Mouse (Mus musculus) left cerebral cortex, adult 18-20 months (tissue): ENCODE measurements around the gene Cd8a. TPM values are rescaled to one million over a fixed set of nuclear protein-coding genes. Genes with fewer than 3 reads are reported as not detected.
"Not testable (repeated sequence)": the region's sequence is repeated elsewhere in the genome, so short reads cannot be mapped to it uniquely, and the experiment has no call there.

Source experiments
- DNase-seq, 2 experiments: peaks; one replicate each; pipeline ENCODE4 v3.0.0; 2021 to 2022; ENCODE audit warnings: low spot score in 2 of 2, mixed read lengths in 1 of 2
- long read RNA-seq, 2 experiments: library from polyadenylated mRNA; stranded (forward); transcript quantifications; one replicate each; pipeline ENCODE4 v2.0.0; 2021
- total RNA-seq, 2 experiments: library from RNA; stranded (reverse); gene quantifications; 2 replicates each; pipeline ENCODE4 v1.2.3; 2021

The Cd8a gene
- not detected for total RNA-seq
- long read RNA-seq, experiment 1 = 0 reads
- long read RNA-seq, experiment 2 = 0 reads

DNA sequence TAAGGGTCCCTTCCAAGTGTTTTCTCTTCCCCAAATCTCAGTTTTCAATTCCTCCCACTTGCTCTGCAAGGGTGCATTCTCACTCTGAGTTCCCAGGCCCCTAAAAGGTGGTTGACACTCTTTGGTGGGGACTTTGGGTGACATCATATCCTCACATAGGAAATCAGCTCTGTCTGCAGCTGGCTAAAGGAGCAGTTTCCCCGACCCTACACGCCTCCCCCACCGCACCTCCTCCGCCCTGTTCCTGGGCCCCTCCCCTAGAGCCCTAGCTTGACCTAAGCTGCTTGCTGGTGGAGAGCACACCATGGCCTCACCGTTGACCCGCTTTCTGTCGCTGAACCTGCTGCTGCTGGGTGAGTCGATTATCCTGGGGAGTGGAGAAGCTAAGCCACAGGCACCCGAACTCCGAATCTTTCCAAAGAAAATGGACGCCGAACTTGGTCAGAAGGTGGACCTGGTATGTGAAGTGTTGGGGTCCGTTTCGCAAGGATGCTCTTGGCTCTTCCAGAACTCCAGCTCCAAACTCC is at the start of gene Cd8a:
Gene Cd8a (plus strand): TSS at position 179 of the 527 bp plus-strand sequence.
- DNase-seq = no peak

DNA sequence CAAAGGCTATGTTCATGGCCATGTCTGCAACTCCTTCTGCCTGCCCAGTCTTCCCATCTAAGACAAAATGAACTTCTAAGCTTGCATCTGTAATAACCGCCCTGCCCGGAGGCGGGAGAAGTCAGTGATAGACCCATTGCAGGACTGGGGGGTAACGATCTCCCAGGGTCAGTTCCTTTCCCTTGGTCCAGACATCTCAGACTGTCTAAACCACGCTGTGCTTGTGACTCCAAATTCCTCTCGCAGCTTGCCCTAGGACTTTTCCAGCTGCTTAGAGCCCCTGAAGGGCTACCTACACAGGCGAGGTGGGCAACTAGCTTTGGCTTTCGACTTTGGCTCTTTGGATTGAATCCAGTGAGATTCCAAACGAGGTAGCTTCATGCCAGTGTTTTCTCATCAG is 48.4 kb upstream of the Cd8a start:
- DNase-seq = no peak

DNA sequence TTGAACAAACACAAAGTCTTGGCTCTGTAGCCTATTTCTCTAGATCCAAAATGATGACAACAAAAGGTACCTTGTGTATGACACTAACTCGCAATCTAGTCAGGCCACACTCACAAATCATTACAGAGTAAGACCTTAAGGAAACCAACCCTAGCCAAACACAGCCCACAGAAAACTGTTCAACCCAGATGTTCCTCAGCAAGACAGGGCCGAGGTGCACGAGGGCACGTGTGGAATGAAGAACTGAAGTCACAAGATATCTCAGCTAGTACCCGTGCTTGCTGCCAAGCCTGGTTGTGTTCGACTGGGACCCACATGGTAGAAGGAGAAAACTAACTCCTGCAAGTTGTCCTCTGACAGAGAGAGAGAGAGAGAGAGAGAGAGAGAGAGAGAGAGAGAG is 43.3 kb upstream of the Cd8a start:
- DNase-seq = no peak

DNA sequence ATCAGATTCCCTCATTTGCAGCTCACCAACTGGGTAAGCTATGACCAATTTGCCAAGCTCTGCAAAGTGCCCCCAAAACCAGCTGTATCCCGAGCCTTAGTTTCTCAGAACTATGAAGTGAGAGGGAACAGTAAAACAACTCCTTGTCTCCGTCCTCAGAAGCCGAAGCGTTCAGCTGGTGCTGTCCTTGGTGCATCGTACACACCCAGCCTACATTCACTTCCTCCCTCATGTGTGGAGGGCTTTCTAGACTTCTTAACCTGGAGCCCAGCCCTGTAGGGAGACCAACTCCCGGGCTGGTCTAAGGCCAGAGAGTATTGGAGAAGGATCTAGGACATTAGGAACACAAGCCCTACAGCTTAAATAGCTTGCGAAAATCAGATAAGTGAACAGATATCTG is 42.7 kb upstream of the Cd8a start:
- DNase-seq = no peak

DNA sequence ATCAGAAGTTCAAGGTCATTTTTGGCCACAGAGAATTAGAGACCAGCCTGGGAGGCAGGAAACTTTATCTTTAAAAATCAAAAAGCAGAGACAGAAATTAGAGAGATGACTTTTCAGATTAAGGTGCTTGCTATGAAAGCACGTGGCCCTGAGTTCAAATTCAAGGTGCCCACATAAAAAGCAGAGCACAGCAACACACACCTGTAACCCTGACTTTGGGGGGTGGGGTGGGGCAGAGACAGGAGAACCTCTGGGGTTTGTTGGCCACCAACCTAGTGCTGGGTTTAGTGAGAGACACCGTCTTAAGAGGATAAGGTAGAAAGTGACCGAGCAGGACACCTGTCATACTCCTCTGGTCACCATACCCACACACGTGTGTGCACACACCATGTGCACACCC is 41.7 kb upstream of the Cd8a start:
- not testable (repeated sequence) for DNase-seq

DNA sequence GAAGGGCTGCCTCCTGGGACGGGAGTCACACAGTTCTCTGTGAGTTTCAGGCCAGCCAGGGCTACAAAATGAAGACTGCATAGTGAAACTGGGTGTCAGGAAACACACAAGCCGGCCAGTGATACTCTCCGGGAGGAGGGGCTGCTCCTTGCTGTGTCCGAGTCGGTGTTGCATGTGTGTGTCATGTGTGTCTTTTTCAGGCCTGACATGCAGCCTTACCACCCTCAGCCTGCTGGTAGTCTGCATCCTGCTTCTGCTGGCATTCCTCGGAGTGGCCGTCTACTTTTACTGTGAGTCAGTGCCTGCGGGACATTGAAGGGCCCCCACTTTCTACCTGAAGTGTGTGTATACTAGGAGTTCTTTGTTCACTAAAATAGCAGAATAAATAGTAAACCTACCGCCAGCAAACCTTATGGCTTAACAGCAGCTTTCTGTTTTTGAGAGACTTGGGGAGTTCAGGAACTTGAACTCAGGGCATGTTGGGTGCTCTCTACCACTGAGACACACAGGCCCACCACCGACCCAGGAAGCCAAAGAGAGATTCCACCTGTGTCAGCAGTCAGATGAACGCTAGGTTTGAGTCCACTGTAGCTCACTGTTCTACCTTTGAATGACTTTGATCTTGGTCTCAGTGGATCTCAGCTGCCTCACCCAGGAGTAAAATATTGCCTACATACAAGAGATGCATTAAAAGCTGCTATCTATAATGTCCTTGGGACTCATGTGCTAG is 40.8 kb upstream of the Cd8a start:
- DNase-seq = no peak

DNA sequence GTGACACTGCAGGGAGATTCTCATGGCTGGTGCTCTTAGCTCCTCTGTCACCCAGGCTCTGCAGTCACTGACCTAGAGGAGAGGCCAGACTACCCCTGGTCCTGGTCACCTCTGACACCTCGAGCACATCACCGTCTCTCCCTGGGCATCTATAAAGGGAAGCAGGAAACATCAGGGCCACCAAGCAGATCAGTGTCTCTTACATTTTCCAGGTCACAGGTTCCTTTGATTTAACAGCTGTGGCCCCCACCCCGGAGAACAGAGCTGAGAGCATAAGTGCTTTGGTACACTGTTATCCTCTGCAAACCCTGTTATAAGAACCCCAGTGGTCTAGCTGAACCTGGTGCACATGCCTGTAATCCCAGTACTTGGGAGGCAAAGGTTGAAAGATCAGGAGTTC is 40.2 kb upstream of the Cd8a start:
- DNase-seq = no peak

DNA sequence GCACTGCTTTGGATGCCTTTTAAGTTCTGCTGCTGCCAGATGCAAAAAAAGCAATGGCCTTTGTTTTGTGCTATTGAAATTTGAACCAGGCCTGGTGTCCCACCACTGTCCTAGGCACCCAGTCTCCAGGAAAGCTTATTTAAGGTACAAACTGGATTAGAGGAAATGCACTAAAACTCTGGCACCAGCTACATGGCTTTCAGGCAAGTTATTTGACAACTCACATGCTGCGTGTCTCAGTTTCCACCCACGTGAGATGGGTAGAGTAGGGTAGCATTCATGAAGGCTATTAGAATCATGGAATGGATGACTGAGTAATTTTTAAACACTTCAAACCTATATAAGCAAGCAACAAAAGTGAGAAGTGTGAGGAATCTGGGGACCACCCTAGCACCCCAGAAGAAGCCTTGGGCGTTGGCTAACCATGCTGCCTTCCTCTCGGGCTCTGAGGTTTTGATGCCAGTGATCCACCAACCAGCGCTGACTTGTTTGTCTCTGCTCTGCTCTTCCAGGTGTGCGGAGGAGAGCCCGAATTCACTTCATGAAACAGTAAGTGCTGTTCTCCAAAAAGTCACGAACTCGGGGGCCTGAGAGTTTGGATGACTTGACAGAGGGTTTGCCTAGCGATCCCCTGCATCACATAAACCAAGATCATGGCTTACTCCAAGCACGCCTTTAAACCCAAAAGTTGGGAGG is 39.5 kb upstream of the Cd8a start:
- no peak for DNase-seq

DNA sequence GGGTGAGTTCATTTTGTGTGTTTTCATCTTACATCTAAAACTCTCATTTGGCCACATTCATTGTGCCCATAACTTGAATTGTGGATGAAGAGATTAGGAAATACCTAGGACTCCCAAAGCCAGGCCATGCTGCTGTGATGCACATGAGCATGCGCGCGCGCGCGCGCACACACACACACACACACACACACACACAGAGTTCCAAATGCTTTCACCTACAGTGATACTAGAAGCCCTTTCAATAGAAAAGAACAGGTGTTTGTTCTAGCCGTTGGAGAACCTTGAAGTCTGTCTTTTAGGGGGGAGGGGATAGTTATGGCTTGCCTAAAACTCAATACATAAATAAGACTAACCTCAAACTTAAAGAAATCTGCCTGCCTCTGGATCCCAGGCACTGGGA is 35.6 kb upstream of the Cd8a start:
- no peak for DNase-seq

DNA sequence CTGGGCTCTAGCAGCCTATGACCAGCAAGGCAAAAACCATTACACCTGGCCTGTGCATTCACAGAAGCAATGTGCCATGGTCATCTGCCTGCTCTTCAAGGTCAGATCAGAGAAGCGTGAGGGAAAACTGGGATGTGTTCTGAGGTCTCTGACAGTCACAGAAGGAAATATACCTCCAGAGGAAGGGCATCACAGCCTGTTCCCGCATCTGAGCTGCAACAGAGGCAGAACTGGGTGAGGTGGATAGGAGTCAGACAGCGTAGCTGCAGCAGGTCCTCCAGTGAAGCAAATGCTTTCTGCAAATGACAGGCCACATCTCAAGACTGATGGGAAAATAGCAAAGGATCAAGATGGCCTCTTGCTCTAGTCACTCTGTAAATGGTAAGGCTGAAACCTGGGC is 34.3 kb upstream of the Cd8a start:
- DNase-seq = no peak

DNA sequence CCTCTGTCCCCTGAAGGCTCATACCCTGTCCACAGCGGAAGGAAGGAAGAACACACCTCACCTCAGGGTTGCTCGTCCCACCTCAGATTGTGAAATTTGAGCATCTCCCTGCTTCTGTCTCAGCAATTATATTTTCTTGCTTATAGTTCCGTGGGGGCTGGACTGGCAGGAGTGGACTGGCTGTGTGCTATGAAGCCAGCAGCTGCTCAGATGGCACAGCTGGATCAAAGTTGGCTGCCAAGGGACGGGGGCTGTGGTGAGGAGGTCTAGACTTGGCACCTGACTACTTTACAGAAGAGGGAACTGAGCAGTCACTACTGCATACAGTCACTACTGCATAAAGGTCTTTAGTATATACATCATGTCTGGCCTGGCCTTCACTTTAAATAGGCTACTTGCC is 33.9 kb upstream of the Cd8a start:
- no peak for DNase-seq

DNA sequence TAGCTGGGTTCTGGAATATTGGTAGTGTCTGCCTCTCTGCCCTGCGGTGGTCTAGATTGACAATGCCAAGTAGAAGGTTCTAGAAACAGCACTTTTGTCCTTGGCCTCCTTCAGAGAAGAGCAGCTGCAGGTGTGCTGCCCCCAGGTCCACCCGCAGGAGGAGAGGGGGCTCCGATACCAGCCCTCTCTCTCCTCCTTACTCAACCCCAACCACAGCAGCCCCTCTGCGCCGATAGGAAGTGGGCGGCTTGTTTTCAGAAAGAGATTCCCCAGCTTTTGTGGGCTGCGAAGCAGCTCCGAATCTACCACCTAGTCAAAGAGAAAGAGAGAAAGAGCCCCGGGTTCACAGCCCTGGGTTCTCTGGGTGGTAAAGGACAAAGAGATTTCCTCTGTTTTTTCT is 32.0 kb upstream of the Cd8a start:
- DNase-seq = no peak

DNA sequence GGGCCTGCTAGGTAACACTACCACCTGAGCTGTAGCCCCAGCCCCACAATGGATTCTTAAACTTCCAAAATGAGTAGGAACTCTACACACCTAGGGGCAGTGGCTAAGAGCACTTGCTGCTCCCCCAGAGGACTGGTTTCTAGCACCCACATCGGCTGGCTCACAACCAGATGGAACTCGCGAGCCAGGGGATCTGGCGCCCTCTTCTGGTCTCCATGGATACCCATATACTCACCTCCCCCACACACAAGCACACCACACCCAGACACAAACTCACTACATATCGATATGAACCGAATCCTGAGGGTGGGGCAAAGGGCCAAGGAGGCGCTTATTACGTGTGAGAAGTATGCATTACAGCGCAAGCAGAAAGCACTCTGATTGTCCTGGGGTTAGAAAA is 25.2 kb upstream of the Cd8a start:
- no peak for DNase-seq

DNA sequence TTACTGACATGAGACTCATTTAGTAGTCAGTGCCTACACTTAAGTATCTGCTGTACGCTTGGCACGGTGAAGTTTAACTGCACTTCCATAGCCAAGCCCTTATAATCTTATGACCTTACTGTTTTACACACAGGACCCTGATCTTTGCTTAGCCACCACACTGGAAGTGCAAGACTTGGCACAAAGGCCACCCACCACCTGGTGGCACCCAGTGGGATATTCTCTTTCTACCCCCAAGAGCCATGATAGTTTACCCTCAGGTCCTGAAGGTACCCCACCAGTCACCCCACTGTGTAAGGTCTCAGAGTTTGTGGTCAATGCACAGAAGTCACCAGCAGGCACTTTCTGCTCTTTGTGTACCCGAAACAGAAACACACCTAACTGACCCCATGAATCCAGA is 22.0 kb upstream of the Cd8a start:
- DNase-seq = no peak

DNA sequence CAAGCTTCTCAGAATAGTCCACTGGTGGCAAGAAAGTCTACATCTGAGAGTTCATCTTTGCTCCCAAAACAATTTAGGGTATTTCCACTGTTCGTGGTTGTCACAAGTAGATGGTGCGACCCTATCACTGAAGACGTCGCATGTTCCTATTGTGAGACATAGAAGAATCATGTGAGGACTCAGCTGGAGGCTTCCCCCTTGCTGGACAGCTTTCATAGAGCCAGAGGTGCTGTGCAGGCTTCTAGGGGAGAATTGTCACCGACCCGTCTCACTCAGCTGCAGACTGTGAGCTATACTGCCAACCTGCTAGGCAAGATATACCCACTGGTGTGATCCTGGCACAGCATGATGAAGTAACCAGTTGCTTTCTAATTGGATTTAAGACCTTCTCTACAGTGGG is 21.0 kb upstream of the Cd8a start:
- no peak for DNase-seq

DNA sequence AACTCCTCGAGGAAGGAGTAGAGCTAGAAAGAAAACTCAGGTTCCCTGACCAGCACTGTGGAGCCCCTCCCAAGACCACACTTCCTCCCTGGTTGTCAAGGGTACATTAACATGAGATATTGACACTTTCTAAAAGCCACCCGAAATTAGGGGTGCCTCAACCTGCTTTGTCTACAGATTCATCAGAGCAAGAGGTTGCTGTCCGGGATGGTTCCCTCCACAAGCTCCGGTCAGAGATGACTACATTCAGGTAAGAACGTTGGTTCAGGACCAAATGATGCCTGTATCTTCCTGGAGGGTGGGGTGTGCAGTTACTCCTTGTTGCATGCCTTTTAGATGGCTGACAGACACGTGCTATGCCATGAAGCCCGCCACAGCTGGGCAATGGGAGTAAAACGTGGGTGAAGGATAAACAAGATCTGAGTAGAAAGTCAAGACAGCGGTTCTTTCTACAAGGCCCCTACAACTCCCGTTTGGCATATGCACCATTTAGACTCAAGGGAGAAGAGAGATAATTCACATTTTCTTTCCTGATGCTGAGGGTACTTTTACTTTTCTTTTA is 20.3 kb upstream of the Cd8a start:
- DNase-seq = no peak

DNA sequence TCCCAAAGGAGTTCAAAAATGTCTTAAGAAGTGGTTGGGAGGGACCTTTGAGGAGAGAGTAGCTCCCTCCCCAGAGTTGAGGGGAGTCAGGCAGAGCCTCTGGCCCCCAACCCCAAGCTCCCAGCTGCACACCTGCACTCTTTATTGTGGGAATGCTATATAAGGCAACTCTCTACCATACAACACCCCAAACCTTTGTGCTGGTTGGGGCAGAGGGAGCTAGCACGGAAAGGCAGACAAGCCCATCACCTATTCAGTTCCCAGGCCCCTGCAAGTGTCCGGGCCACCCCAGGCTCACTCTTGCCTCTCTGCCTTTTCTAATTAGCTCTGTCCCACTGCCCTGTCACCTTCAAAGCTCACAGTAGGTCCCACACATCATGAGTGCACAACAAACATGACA is 19.5 kb upstream of the Cd8a start:
- DNase-seq = no peak

DNA sequence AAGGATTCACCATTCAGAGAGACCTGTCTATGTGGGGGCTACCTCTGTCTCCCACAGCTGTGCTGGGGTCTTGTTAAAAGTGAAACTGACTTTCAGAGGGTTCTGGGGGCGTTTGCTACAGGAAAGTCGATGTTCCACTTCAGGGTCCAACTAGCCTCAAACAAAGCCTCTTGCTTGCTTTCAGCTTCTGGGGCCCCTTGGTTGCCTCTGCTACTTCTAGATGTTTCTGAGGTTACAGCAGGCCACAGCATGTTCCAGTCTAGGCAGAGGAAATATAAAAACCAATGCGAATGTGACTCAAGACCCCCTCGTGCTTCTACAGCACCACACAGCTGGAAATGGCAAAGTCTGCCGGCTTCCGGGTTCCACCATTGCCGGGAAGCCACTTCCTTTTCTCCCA is 15.7 kb upstream of the Cd8a start:
- no peak for DNase-seq

DNA sequence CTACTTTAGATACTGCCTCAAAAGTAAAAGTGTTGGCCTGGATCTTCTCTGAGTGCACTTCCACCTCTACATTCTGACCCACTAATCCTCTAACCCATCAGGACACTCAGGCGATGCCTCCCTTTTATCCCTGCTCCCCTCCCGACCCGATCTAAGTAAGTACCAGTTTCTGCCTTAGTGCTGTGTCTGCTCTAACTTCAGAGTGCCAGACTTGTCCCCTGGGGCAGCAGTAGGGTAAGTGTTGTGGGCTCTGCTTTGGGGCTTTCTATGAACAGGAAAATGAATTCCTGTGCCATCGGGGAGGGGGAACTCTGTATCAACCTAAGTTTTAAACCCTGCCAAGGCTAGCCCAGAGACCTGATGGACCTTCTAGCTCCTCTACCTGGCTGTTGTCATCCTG is 13.0 kb upstream of the Cd8a start:
- DNase-seq = no peak

DNA sequence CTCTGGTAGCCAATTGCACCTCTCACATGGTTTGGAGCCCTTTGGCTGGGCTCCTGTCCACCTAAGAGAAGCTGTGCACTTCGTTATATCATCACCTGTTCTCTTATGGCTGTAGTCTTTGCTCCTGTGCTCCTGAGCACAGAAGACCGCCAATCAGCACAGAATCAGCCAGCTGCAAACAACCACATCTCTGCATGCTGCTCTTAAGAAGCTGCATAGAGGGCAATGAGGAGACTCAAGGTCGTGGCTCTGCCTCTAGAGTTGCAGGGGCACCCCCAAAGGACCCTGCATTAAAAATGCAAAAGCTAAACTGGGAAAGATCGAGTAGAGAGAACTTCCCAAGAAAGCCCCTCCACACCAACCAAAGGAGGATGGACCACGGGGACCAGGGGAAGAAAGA is 12.5 kb upstream of the Cd8a start:
- DNase-seq = no peak

DNA sequence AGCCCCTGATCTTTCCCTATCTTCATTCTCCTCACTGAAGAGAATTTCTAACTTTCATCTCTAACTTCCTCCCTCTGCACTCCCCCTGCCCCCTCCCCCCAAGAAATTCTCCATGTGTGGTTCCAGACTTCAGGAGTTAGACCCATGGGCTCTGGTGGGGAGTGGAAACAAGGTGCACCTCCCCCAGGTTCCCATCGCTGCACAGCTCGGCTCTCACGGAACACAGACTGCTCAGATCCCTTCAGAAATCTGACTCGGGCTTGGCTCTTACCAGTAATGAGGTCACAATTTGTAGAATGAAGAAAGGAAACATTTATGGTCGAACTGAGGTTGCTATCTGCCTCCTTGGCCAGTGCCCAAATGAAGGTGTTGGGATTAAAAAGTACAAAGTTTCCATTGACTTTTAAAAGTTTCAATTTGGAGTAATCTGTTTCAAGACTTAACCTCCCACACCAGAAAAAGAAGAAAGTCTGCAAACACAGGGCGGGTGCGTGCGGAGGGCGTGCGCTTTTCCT is 12.0 kb upstream of the Cd8a start:
- DNase-seq = no peak

DNA sequence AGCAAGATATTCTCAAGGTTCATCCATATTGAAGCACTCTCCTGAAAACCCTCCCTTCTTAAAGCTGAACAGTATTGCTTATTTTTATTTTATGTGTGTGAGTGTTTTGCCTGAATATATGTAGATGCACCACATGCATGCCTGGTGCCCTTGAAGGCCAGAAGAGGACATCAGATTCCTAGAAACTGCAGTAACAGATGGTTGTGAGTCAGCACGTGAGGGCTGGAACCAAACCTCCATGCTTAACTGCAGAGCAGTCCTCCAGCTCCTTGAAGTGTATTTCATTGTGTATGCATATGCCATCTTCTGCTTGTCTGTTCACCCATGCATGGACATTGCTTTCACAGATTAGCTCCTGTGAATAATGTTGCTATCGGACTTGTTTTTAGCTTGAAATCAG is 9.2 kb upstream of the Cd8a start:
- peak in 1 of 2 experiments; percentile 9 for DNase-seq
